In genomic region chr7:110133988-110134387, GRCm38 (mm10) we compare ENCODE assay signal across 22 mouse cellular contexts.
"Had no signal": no experiment of that assay in that cellular context is flagged by ENCODE, and none has a peak within 500 bp of the region (broad histone marks: within the 10 kb centered on the region; RNA-seq: fewer than 3 reads in every experiment).

No protein-coding gene starts in this region.

- H3K27ac ChIP-seq: layer of hippocampus, adult 2 months; limb, embryonic 10.5 days; limb, embryonic 13.5 days; liver, embryonic 12.5 days; liver, embryonic 15.5 days; neural tube, embryonic 12.5 days; neural tube, embryonic 15.5 days; stomach, postnatal 0 days had no signal

- H3K9me3 ChIP-seq: limb, embryonic 10.5 days; limb, embryonic 13.5 days; liver, embryonic 12.5 days; liver, embryonic 15.5 days; neural tube, embryonic 12.5 days; neural tube, embryonic 15.5 days had no signal

- DNase-seq: kidney, adult 8-10 months; kidney, postnatal 14 days; layer of hippocampus, adult 9-11 months; lung, adult 2 months; lung, postnatal 14 days; lung, postnatal 4 days; midbrain, embryonic 14.5 days; right cerebral cortex, adult 18-20 months; right cerebral cortex, postnatal 14 days; right cerebral cortex, postnatal 4 days; thymus, adult 2 months; thymus, postnatal 14 days; thymus, postnatal 4 days had no signal

- H3K27me3 ChIP-seq: limb, embryonic 13.5 days; liver, embryonic 12.5 days; liver, embryonic 15.5 days; neural tube, embryonic 12.5 days; neural tube, embryonic 15.5 days had no signal

- H3K4me1 ChIP-seq: limb, embryonic 10.5 days; limb, embryonic 13.5 days; liver, embryonic 12.5 days; liver, embryonic 15.5 days; neural tube, embryonic 12.5 days; neural tube, embryonic 15.5 days had no signal

- ATAC-seq: liver, embryonic 12.5 days had no signal

- H3K4me2 ChIP-seq: limb, embryonic 13.5 days; liver, embryonic 12.5 days; liver, embryonic 15.5 days; midbrain, embryonic 11.5 days; neural tube, embryonic 12.5 days; neural tube, embryonic 15.5 days had no signal

- H3K4me3 ChIP-seq: layer of hippocampus, adult 2 months; limb, embryonic 10.5 days; limb, embryonic 13.5 days; liver, embryonic 12.5 days; liver, embryonic 15.5 days; neural tube, embryonic 12.5 days; neural tube, embryonic 15.5 days had no signal

- H3K9ac ChIP-seq: limb, embryonic 13.5 days; liver, embryonic 12.5 days; liver, embryonic 15.5 days; neural tube, embryonic 12.5 days; neural tube, embryonic 15.5 days had no signal
